Comparison of ENCODE assay signal across 8 mouse cellular contexts in genomic region chr3:108147386-108148235, GRCm38 (mm10). TPM values are rescaled to one million over a fixed set of nuclear protein-coding genes. Genes with fewer than 3 reads are reported as not detected.
DNase-seq lines count a peak whose midpoint lies in the region; ATAC-seq and TF ChIP-seq lines count a peak whose summit lies in the region.

No protein-coding gene starts in this region.

- 63% methylated on average over 11 of the region's 11 CpGs for WGBS in forebrain, embryonic 16.5 days
- WGBS in liver, postnatal 0 days (ENCODE audit: insufficient replicate concordance), result 59% methylated on average over 11 of the region's 11 CpGs
- WGBS in neural tube, embryonic 14.5 days, result 71% methylated on average over 11 of the region's 11 CpGs

- H3K4me2 ChIP-seq in forebrain, embryonic 16.5 days (ENCODE audit: low read length), result no peak overlapping the region
- H3K4me2 ChIP-seq in liver, postnatal 0 days (ENCODE audit: low read depth, low read length), result peak overlapping the region; percentile 91
- no peak overlapping the region for H3K4me2 ChIP-seq in neural tube, embryonic 14.5 days (ENCODE audit: low read depth, low read length)

- intact Hi-C loops in heart, postnatal 25 days (cut with DNase I), result loop anchor here (1.0 to 5.0 kb wide), 5 partner anchors 77 to 450 kb away; partner anchors contain the start of genes Ahcyl1 and Gstm1

- no peaks in the 10 kb centered on the region for H3K9me3 ChIP-seq in forebrain, embryonic 16.5 days (ENCODE audit: control insufficient read depth, low read length)
- no peaks in the 10 kb centered on the region for H3K9me3 ChIP-seq in liver, postnatal 0 days (ENCODE audit: low read length)
- H3K9me3 ChIP-seq in neural tube, embryonic 14.5 days (ENCODE audit: control insufficient read depth, low read length), result no peaks in the 10 kb centered on the region

- H3K4me1 ChIP-seq in forebrain, embryonic 16.5 days (replicated peaks; ENCODE audit: control insufficient read depth, insufficient read depth, low read length), result peaks cover 25% of the 10 kb centered on the region
- peaks cover 22% of the 10 kb centered on the region for H3K4me1 ChIP-seq in liver, postnatal 0 days (ENCODE audit: insufficient read depth)
- H3K4me1 ChIP-seq in neural tube, embryonic 14.5 days (ENCODE audit: control insufficient read depth, insufficient read depth, low read length), result peaks cover 16% of the 10 kb centered on the region

- no peak overlapping the region for H3K4me3 ChIP-seq in forebrain, embryonic 16.5 days (replicated peaks; ENCODE audit: low read length)
- H3K4me3 ChIP-seq in liver, postnatal 0 days (ENCODE audit: low read depth, low read length), result no peak overlapping the region
- no peak overlapping the region for H3K4me3 ChIP-seq in neural tube, embryonic 14.5 days (ENCODE audit: low read depth, low read length)

- no peak overlapping the region for H3K27ac ChIP-seq in forebrain, embryonic 16.5 days (ENCODE audit: low read length)
- H3K27ac ChIP-seq in liver, postnatal 0 days (ENCODE audit: low read depth), result peak overlapping the region; percentile 48
- H3K27ac ChIP-seq in neural tube, embryonic 14.5 days (ENCODE audit: low read depth, low read length), result no peak overlapping the region

- no peaks in the 10 kb centered on the region; the same call in 1 of the 2 replicates for H3K36me3 ChIP-seq in forebrain, embryonic 16.5 days (ENCODE audit: control insufficient read depth, insufficient read depth)
- H3K36me3 ChIP-seq in liver, postnatal 0 days (replicated peaks; ENCODE audit: insufficient read depth, low read length), result peaks cover 2% of the 10 kb centered on the region; the same call in 1 of the 2 replicates
- no peaks in the 10 kb centered on the region for H3K36me3 ChIP-seq in neural tube, embryonic 14.5 days (ENCODE audit: control insufficient read depth, insufficient read depth, low read length)

- no peak overlapping the region for H3K9ac ChIP-seq in forebrain, embryonic 16.5 days (replicated peaks; ENCODE audit: low read depth, low read length)
- H3K9ac ChIP-seq in liver, postnatal 0 days (replicated peaks), result 0 out of 2 replicates have a peak overlapping the region, but pooled peaks have one; percentile 3
- H3K9ac ChIP-seq in neural tube, embryonic 14.5 days (replicated peaks; ENCODE audit: low read depth, low read length), result no peak overlapping the region

- TF ChIP-seq CTCF in liver, postnatal 0 days (IDR thresholded peaks at IDR 0.05; ENCODE audit: low read depth), result peak; percentile 98

- H3K27me3 ChIP-seq in forebrain, embryonic 16.5 days (replicated peaks; ENCODE audit: control insufficient read depth, insufficient read depth, low read length), result no peaks in the 10 kb centered on the region
- no peaks in the 10 kb centered on the region for H3K27me3 ChIP-seq in liver, postnatal 0 days (ENCODE audit: insufficient read depth, low read length)
- H3K27me3 ChIP-seq in neural tube, embryonic 14.5 days (ENCODE audit: control insufficient read depth, insufficient read depth, low read length), result no peaks in the 10 kb centered on the region

- peak; percentile 76 for TF ChIP-seq EP300 in liver, postnatal 0 days (IDR thresholded peaks at IDR 0.05; ENCODE audit: low read depth)

- DNase-seq in ES-CJ7 (ENCODE audit: low read depth, low spot score), result peak; percentile 91
- peak; percentile 79 for DNase-seq in cerebellum, adult 11-12 months
- DNase-seq in heart, postnatal 25 days (ENCODE audit: low spot score), result peak; percentile 67
- peak; percentile 93 for DNase-seq in layer of hippocampus, adult 11-12 months (ENCODE audit: low spot score)
- DNase-seq in liver, postnatal 0 days, result peak; percentile 92
- peak; percentile 93 for DNase-seq in testis, postnatal 10 days (ENCODE audit: low spot score)

- peak; percentile 59 for ATAC-seq in forebrain, embryonic 16.5 days
- peak; percentile 55 for ATAC-seq in liver, postnatal 0 days
- ATAC-seq in neural tube, embryonic 14.5 days (ENCODE audit: low read depth), result peak; percentile 52; the same call in 1 of the 2 replicates

RNA-seq across cellular contexts. Expression of gene Gnai3, which starts 1.7 kb away (rescaled TPM):
- polyA plus RNA-seq in forebrain, embryonic 16.5 days (2015; fragmentation: Nextera tagmentation; extraction: Ambion mirVana), result 155 and 191 TPM in 2 replicates
- 10 to 100 TPM; 18.5 to 21.3 TPM for total RNA-seq in heart, postnatal 25 days (2021)
- polyA plus RNA-seq in liver, postnatal 0 days (2015; fragmentation: Nextera tagmentation; extraction: Ambion mirVana), result 41.9 and 49.1 TPM in 2 replicates
- 108 and 141 TPM in 2 replicates for polyA plus RNA-seq in neural tube, embryonic 14.5 days (2014; fragmentation: Nextera tagmentation; extraction: Ambion mirVana)

RNA-seq across cellular contexts. Expression of gene Gpr61, which starts 7.1 kb away (rescaled TPM):
- polyA plus RNA-seq in forebrain, embryonic 16.5 days (2015; fragmentation: Nextera tagmentation; extraction: Ambion mirVana), result 2.4 and 4.3 TPM in 2 replicates
- total RNA-seq in heart, postnatal 25 days (2021), result not detected
- polyA plus RNA-seq in liver, postnatal 0 days (2015; fragmentation: Nextera tagmentation; extraction: Ambion mirVana), result not detected in 2 replicates
- 2.7 and 4.5 TPM in 2 replicates for polyA plus RNA-seq in neural tube, embryonic 14.5 days (2014; fragmentation: Nextera tagmentation; extraction: Ambion mirVana)

RNA-seq across cellular contexts. Expression of gene Amigo1, which starts 38.5 kb away (rescaled TPM):
- polyA plus RNA-seq in forebrain, embryonic 16.5 days (2015; fragmentation: Nextera tagmentation; extraction: Ambion mirVana), result 10.1 and 12.0 TPM in 2 replicates
- total RNA-seq in heart, postnatal 25 days (2021), result 10 to 100 TPM; 12.2 to 12.5 TPM
- 1.2 and 1.5 TPM in 2 replicates for polyA plus RNA-seq in liver, postnatal 0 days (2015; fragmentation: Nextera tagmentation; extraction: Ambion mirVana)
- polyA plus RNA-seq in neural tube, embryonic 14.5 days (2014; fragmentation: Nextera tagmentation; extraction: Ambion mirVana), result 11.2 TPM in 2 replicates

RNA-seq across cellular contexts. Expression of gene Cyb561d1, which starts 53.4 kb away (rescaled TPM):
- polyA plus RNA-seq in forebrain, embryonic 16.5 days (2015; fragmentation: Nextera tagmentation; extraction: Ambion mirVana), result 4.1 and 5.7 TPM in 2 replicates
- total RNA-seq in heart, postnatal 25 days (2021), result 1 to 10 TPM; 4.9 to 5.1 TPM
- polyA plus RNA-seq in liver, postnatal 0 days (2015; fragmentation: Nextera tagmentation; extraction: Ambion mirVana), result 1.5 and 1.6 TPM in 2 replicates
- polyA plus RNA-seq in neural tube, embryonic 14.5 days (2014; fragmentation: Nextera tagmentation; extraction: Ambion mirVana), result 2.0 and 2.3 TPM in 2 replicates

RNA-seq across cellular contexts. Expression of gene Gnat2, which starts 55.0 kb away (rescaled TPM):
- polyA plus RNA-seq in forebrain, embryonic 16.5 days (2015; fragmentation: Nextera tagmentation; extraction: Ambion mirVana), result 0.13 and 0.31 TPM in 2 replicates
- total RNA-seq in heart, postnatal 25 days (2021), result not detected
- 1.6 and 1.7 TPM in 2 replicates for polyA plus RNA-seq in liver, postnatal 0 days (2015; fragmentation: Nextera tagmentation; extraction: Ambion mirVana)
- polyA plus RNA-seq in neural tube, embryonic 14.5 days (2014; fragmentation: Nextera tagmentation; extraction: Ambion mirVana), result 0.24 TPM in 1 of 2 replicates, not detected in the other
